ENCODE assay signal across 15 mouse cellular contexts in the genomic region with DNA sequence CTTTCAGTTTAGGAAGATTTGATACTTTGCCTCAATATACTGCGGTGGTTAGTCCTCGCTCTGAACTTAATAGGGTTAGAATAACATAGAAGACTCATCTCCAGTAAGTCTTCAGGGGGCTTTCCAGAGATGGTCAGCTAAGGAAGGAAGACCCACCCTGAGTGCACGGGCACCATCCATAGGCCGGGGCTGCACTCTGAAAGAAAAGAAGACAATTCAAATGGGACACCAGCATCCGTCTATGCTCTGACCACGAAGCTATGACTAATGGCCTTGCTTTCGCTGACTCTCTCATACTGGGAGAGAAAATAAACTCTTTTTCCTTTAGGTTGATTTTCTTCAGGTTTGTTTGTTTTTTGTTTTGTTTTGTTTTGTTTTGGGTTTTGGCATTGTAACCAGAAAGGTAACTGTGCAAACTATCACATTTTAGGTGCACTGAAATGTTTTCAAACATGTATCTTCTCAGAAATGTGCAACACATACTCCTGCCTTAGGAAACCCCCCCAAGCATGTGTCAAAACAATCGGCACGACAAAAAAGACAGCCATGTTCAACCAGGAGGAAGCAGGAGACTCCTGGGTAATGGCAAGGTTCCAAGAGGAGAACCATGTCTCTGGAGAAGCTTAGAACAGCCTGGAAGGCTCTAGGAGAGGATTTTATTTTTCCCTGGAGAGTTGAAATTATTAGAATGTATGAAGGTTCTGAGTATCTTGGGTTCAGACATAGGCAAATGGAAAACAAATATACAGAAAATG.
"Had no signal": no experiment of that assay in that cellular context is flagged by ENCODE, and none has a peak within 500 bp of the region (broad histone marks: within the 10 kb centered on the region; RNA-seq: fewer than 3 reads in every experiment).

No protein-coding gene starts in this region.

- H3K4me3 ChIP-seq: kidney, embryonic 15.5 days; limb, embryonic 10.5 days; liver, embryonic 15.5 days; midbrain, embryonic 10.5 days; neural tube, embryonic 12.5 days had no signal

- H3K9me3 ChIP-seq: kidney, embryonic 15.5 days; limb, embryonic 10.5 days; liver, embryonic 15.5 days; midbrain, embryonic 10.5 days; neural tube, embryonic 12.5 days had no signal

- H3K27ac ChIP-seq: limb, embryonic 10.5 days; liver, embryonic 15.5 days; midbrain, embryonic 10.5 days; neural tube, embryonic 12.5 days had no signal

- ATAC-seq: intestine, postnatal 0 days had no signal

- DNase-seq: kidney, postnatal 25 days; layer of hippocampus, adult 9-11 months; lung, adult 2 months; lung, postnatal 10 days; midbrain, embryonic 14.5 days; right cerebral cortex, postnatal 14 days; thymus, adult 18-20 months; thymus, postnatal 14 days had no signal

- H3K36me3 ChIP-seq: kidney, embryonic 15.5 days; limb, embryonic 10.5 days; liver, embryonic 15.5 days; midbrain, embryonic 10.5 days; neural tube, embryonic 12.5 days had no signal

- H3K9ac ChIP-seq: kidney, embryonic 15.5 days; liver, embryonic 15.5 days; neural tube, embryonic 12.5 days had no signal

- H3K27me3 ChIP-seq: kidney, embryonic 15.5 days; liver, embryonic 15.5 days; neural tube, embryonic 12.5 days had no signal

- H3K4me2 ChIP-seq: kidney, embryonic 15.5 days; liver, embryonic 11.5 days; liver, embryonic 15.5 days; neural tube, embryonic 12.5 days had no signal

- H3K4me1 ChIP-seq: midbrain, embryonic 10.5 days; neural tube, embryonic 12.5 days had no signal
